Comparison of ENCODE assay signal across 8 mouse cellular contexts in genomic region chr12:4841392-4841887, GRCm38 (mm10). TPM values are rescaled to one million over a fixed set of nuclear protein-coding genes. Genes with fewer than 3 reads are reported as not detected.
DNase-seq lines count a peak whose midpoint lies in the region; ATAC-seq and TF ChIP-seq lines count a peak whose summit lies in the region.

Gene Fkbp1b, minus strand, starts transcription at chr12:4841591.

- H3K4me2 ChIP-seq in forebrain, embryonic 13.5 days = peak within 1 kb of the TSS; percentile 94

- no peak for TF ChIP-seq CTCF in G1E (IDR thresholded peaks at IDR 0.05; ENCODE audit: low read depth, low read length)
- no peak for TF ChIP-seq CTCF in brain, embryonic 14.5 days (IDR thresholded peaks at IDR 0.05; ENCODE audit: borderline replicate concordance, extremely low read depth, insufficient read depth, insufficient read length)

- H3K27ac ChIP-seq in forebrain, embryonic 13.5 days = no peak within 1 kb of the TSS

- no peaks in the 10 kb centered on the region for H3K9me3 ChIP-seq in G1E (replicated peaks)
- no peaks in the 10 kb centered on the region for H3K9me3 ChIP-seq in forebrain, embryonic 13.5 days (replicated peaks)

- H3K4me3 ChIP-seq in G1E (ENCODE audit: low read depth, low read length) = peak within 1 kb of the TSS; percentile 82
- H3K4me3 ChIP-seq in forebrain, embryonic 13.5 days = peak within 1 kb of the TSS; percentile 75

- H3K9ac ChIP-seq in forebrain, embryonic 13.5 days = peak within 1 kb of the TSS; percentile 78

- H3K27me3 ChIP-seq in G1E (ENCODE audit: insufficient read depth, low read length) = no peaks in the 10 kb centered on the region
- H3K27me3 ChIP-seq in forebrain, embryonic 13.5 days = peaks cover 21% of the 10 kb centered on the region

- under 1% methylated on average over 35 of the region's 37 CpGs for WGBS in forebrain, embryonic 13.5 days

- no peak for TF ChIP-seq POLR2A in brain, embryonic 14.5 days (IDR thresholded peaks at IDR 0.05; ENCODE audit: borderline replicate concordance, extremely low read depth, insufficient read depth, insufficient read length, poor library complexity, severe bottlenecking)

- peaks cover 44% of the 10 kb centered on the region for H3K4me1 ChIP-seq in G1E (ENCODE audit: insufficient read depth, low read depth, low read length)
- H3K4me1 ChIP-seq in forebrain, embryonic 13.5 days = peaks cover 13% of the 10 kb centered on the region

- ATAC-seq in G1E (ENCODE audit: extremely low read depth, insufficient number of reproducible peaks, low FRiP score, poor library complexity, severe bottlenecking) = peak; percentile 30; the same call in 1 of the 2 replicates
- ATAC-seq in forebrain, embryonic 13.5 days = peak; percentile 67
- no peak for ATAC-seq in activated CD4-positive, CD25-positive, alpha-beta regulatory T cell, adult 4 months

- peak; percentile 84 for DNase-seq in G1E (ENCODE audit: low spot score)
- DNase-seq in brain, embryonic 14.5 days (ENCODE audit: low read depth) = peak; percentile 64
- DNase-seq in heart, postnatal 4 days = peak; percentile 60
- peak; percentile 49 to 67 for DNase-seq in layer of hippocampus, postnatal 10 days (ENCODE audit: low spot score in 2 of 2)
- peak; percentile 55 for DNase-seq in lung, postnatal 14 days
- DNase-seq in right cerebral cortex, adult 2 months (ENCODE audit: low spot score in 2 of 2) = peak; percentile 40

- peaks cover 28% of the 10 kb centered on the region for H3K36me3 ChIP-seq in G1E (replicated peaks)
- H3K36me3 ChIP-seq in forebrain, embryonic 13.5 days (ENCODE audit: poor library complexity, severe bottlenecking) = no peaks in the 10 kb centered on the region

RNA-seq across cellular contexts. Expression of gene Fkbp1b, which starts in this region (rescaled TPM):
- total RNA-seq in G1E (2014; fragmentation: Nextera tagmentation) (7.8 and 10.2 TPM in 2 replicates), G1E (2017) (8.0 and 9.9 TPM in 2 replicates)
- 9.6 and 14.0 TPM in 2 replicates for polyA plus RNA-seq in G1E (2012)
- 30.0 and 31.0 TPM in 2 replicates for polyA plus RNA-seq in brain, embryonic 14.5 days (2012; rRNA removed)
- 7.5 and 10.3 TPM in 2 replicates for polyA plus RNA-seq in forebrain, embryonic 13.5 days (2015; fragmentation: Nextera tagmentation; extraction: Ambion mirVana)
- 1 to 10 TPM; 4.0 to 8.8 TPM for total RNA-seq in heart, postnatal 4 days (2021)
- total RNA-seq in layer of hippocampus, postnatal 10 days (2021) = 100 to 1,000 TPM; 115 to 124 TPM
- polyA plus RNA-seq in activated CD4-positive, CD25-positive, alpha-beta regulatory T cell, adult 4 months (2017; shearing (Covaris generic)) = not detected

Comparison
In these comparisons a context has a peak if more than half of its experiments do, and no peak if none do; other contexts are left out.
1. RNA of gene Fkbp1b (total RNA-seq): 115 to 124 TPM in layer of hippocampus, postnatal 10 days; 4.0 to 8.8 TPM in heart, postnatal 4 days and 7.8 to 10.2 TPM in G1E; every median in the first group is over 10 times any median in the second.
2. Peak in every context shown above with its lines, with median percentiles within 50 percentile points of each other: DNase-seq.